Mouse (Mus musculus): ENCODE measurements at regions not wholly inside any gene's neighbourhood (a gene's known extent, or its start where the extent isn't known, plus 50 kb on each side); places are given as distances from the start of the nearest gene placed in this dataset.

DNA sequence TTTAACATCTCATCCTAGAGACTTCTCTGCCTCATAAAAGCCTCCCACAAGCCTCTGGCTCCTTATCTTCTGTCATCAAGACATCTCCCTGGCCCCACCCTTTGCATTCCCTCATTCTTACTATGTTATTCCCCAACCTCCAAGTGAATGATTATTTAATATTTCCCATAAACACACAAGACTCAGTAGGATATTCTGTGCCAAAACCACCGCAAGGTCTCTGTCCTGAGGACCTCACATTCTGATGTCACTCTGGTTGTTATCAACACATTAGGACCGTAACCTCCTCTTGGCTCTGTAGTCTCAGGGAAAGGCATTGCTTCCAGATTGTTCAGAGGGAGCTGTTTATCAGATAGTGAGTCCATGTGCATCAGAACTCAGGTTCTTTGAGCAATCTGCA is 80.7 kb upstream of the Tbx18 start:
- TF ChIP-seq GATA1 (IDR thresholded peaks at IDR 0.05; ENCODE audit: borderline replicate concordance, low read length) (no peak), FLI1 (IDR thresholded peaks at IDR 0.05; ENCODE audit: low read length) (no peak)

Measured in megakaryocyte, embryonic 14.5 days (primary cell).